Mouse (Mus musculus) hindbrain, embryonic 14.5 days (tissue): ENCODE data around the gene Bmp5. TPM values are rescaled to one million over a fixed set of nuclear protein-coding genes. Genes with fewer than 3 reads are reported as not detected.

Source experiments
- ATAC-seq: fragments of 200-750 bp; cut with Nextera tagmentation; 2 replicates; pipeline ENCODE4 v1.8.0; 2017; ENCODE audit warnings: moderate number of reproducible peaks, mild to moderate bottlenecking, moderate TSS enrichment, moderate library complexity; ENCODE audit not compliant: low FRiP score
- DNase-seq: peaks from one replicate; pipeline ENCODE4 v3.0.0-alpha.2; 2015; ENCODE audit warnings: low spot score
- H3K27ac ChIP-seq: fragments of 300-500 bp; sonication (generic); 2 replicates; pipeline ENCODE4 v1.5.1; 2014; ENCODE audit warnings: mild to moderate bottlenecking, moderate library complexity
- H3K27me3 ChIP-seq: fragments of 300-500 bp; sonication (generic); 2 replicates; pipeline ENCODE4 v1.6.1; 2014; ENCODE audit warnings: mild to moderate bottlenecking, low read length, mixed read lengths; ENCODE audit not compliant: control insufficient read depth, insufficient read depth
- H3K36me3 ChIP-seq: fragments of 300-500 bp; sonication (generic); replicated peaks from 2 replicates; pipeline ENCODE4 v1.6.1; 2014; ENCODE audit not compliant: control insufficient read depth, insufficient read depth
- H3K4me1 ChIP-seq: fragments of 300-500 bp; sonication (generic); replicated peaks from 2 replicates; pipeline ENCODE4 v1.6.1; 2014; ENCODE audit warnings: antibody characterized with exemption, low read length, mixed read lengths; ENCODE audit not compliant: control insufficient read depth, insufficient read depth
- H3K4me2 ChIP-seq: fragments of 300-500 bp; sonication (generic); replicated peaks from 2 replicates; pipeline ENCODE4 v1.6.1; 2014; ENCODE audit warnings: mild to moderate bottlenecking, moderate library complexity
- H3K4me3 ChIP-seq: fragments of 300-500 bp; sonication (generic); replicated peaks from 2 replicates; pipeline ENCODE4 v1.5.1; 2014; ENCODE audit warnings: mild to moderate bottlenecking, low read length
- H3K9ac ChIP-seq: fragments of 300-500 bp; sonication (generic); 2 replicates; pipeline ENCODE4 v1.6.1; 2014
- H3K9me3 ChIP-seq: fragments of 300-500 bp; sonication (generic); 2 replicates; pipeline ENCODE4 v1.6.1; 2016; ENCODE audit warnings: low read length; ENCODE audit not compliant: control insufficient read depth
- WGBS: fragments of 180-500 bp; shearing (Covaris S2); extraction: QIAGEN DNeasy Blood & Tissue Kit; methylation state at CpG from one replicate; pipeline ENCODE4 v1.1.7; 2014; 5-methylcytosine and 5-hydroxymethylcytosine counted together
- polyA plus RNA-seq: library from polyadenylated mRNA; unstranded; fragments of >200 nt; fragmentation: Nextera tagmentation; extraction: Ambion mirVana; gene quantifications from 2 replicates; pipeline ENCODE4 v1.2.1, GENCODE M21; 2014

Bmp5 gene
- polyA plus RNA-seq, 1 experiment from 2014 or later: 5.4 TPM

DNA sequence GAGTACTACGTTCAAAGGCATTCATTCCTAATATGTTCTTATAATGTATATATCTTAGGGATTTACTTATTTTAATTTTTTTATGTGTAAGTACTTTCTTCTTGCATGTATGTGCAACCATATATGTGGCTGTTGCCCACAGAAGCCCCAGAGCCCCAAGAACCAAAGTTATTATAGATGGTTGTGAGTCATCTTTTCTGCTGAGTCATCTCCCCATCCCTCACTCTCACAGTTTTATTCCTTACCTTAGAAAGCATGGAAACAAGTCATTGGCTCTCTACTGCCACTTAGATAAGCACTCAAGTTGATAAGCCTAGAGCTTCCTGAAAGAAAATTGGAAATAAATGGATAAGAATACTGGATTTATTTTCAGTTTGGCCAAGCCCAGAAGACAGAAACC lies 40.0 kb downstream of the Bmp5 start:
- 89% methylated on average over 1 of the region's 1 CpGs for whole genome bisulfite sequencing
- no peak overlapping the region for H3K4me2 ChIP-seq
- H3K27ac ChIP-seq: no peak overlapping the region
- no peak overlapping the region for H3K9ac ChIP-seq
- no peaks in the 10 kb centered on the region for H3K4me1 ChIP-seq
- no peaks in the 10 kb centered on the region for H3K36me3 ChIP-seq
- no peak overlapping the region for H3K4me3 ChIP-seq
- DNase-seq (no peak), ATAC-seq (no peak)
- no peaks in the 10 kb centered on the region for H3K27me3 ChIP-seq
- no peaks in the 10 kb centered on the region for H3K9me3 ChIP-seq

DNA sequence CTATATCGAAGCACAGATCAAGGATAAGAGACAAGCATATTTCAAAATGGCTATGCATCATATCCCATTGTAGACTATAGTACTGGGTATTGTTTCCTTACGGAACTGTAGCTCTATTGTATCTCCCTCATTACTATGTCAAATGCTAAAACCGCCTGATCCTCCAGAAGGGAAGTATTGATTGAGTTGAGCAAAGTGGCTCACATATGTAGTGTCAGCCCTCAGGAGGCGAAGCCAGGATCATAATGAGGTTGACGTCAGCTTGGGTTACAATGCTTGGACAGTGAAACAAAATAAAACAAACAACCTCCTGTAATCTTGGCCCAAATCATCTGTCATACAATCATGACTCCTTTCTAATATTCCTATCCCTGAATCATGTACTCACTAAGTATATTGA lies 43.2 kb downstream of the Bmp5 start:
- H3K4me3 ChIP-seq: no peak overlapping the region
- 86% methylated on average over 5 of the region's 5 CpGs for WGBS
- H3K27me3 ChIP-seq: no peaks in the 10 kb centered on the region
- H3K9me3 ChIP-seq: no peaks in the 10 kb centered on the region
- H3K9ac ChIP-seq: no peak overlapping the region
- no peak overlapping the region for H3K27ac ChIP-seq
- no peak for ATAC-seq
- DNase-seq: no peak
- no peak overlapping the region for H3K4me2 ChIP-seq
- H3K36me3 ChIP-seq: no peaks in the 10 kb centered on the region
- no peaks in the 10 kb centered on the region for H3K4me1 ChIP-seq

DNA sequence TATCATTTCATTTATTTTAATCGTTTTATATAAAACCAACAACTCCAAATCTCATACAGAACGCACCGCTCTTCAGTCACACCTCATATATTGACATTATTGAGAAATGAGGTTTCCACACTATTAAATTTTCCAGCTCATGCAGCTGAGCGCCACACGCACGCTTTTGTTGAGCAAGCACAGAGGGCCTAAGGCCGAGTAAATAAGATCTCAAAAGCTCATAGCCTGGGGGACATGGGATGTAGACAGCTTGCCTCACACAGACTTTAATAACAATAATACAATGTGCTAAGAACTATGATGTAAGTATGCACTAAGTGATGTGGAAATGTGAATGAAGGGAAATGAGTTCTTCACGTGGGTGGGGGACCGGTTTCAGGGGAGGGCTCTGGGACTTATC lies 57.3 kb downstream of the Bmp5 start:
- no peak overlapping the region for H3K4me3 ChIP-seq
- no peak overlapping the region for H3K4me2 ChIP-seq
- no peak overlapping the region for H3K27ac ChIP-seq
- no peak overlapping the region for H3K9ac ChIP-seq
- no peaks in the 10 kb centered on the region for H3K9me3 ChIP-seq
- ATAC-seq (no peak), DNase-seq (no peak)
- H3K36me3 ChIP-seq: no peaks in the 10 kb centered on the region
- 50% methylated on average over 9 of the region's 9 CpGs for WGBS
- no peaks in the 10 kb centered on the region for H3K27me3 ChIP-seq
- no peaks in the 10 kb centered on the region for H3K4me1 ChIP-seq

- Histone ChIP-seq H3K27me3 (no peaks in the 10 kb centered on the region), H3K9me3 (no peaks in the 10 kb centered on the region), H3K36me3 (no peaks in the 10 kb centered on the region), H3K9ac (no peak overlapping the region), H3K27ac (no peak overlapping the region), H3K4me1 (no peaks in the 10 kb centered on the region), H3K4me2 (no peak overlapping the region), H3K4me3 (no peak overlapping the region)
- no peak for DNase-seq
- whole genome bisulfite sequencing: 78% methylated on average over 5 of the region's 5 CpGs
- no peak for ATAC-seq
Measured at GRCm38 (mm10) chr9:75833189-75833732, 58.1 kb downstream of the Bmp5 start.

GRCm38 (mm10) chr9:75839450-75839849 lies 64.3 kb downstream of the Bmp5 start:
- Histone ChIP-seq H3K4me1 (no peaks in the 10 kb centered on the region), H3K4me2 (no peak overlapping the region), H3K27ac (no peak overlapping the region), H3K27me3 (no peaks in the 10 kb centered on the region), H3K9ac (no peak overlapping the region), H3K9me3 (no peaks in the 10 kb centered on the region), H3K36me3 (no peaks in the 10 kb centered on the region), H3K4me3 (no peak overlapping the region)
- 42% methylated on average over 3 of the region's 3 CpGs for WGBS
- DNase-seq (no peak), ATAC-seq (no peak)

- H3K9ac ChIP-seq: no peak overlapping the region
- H3K4me1 ChIP-seq: no peaks in the 10 kb centered on the region
- ATAC-seq (no peak), DNase-seq (no peak)
- H3K4me3 ChIP-seq: no peak overlapping the region
- 90% methylated on average over 6 of the region's 6 CpGs for WGBS
- H3K9me3 ChIP-seq: no peaks in the 10 kb centered on the region
- no peak overlapping the region for H3K27ac ChIP-seq
- H3K27me3 ChIP-seq: no peaks in the 10 kb centered on the region
- no peaks in the 10 kb centered on the region for H3K36me3 ChIP-seq
- H3K4me2 ChIP-seq: no peak overlapping the region
Measured at GRCm38 (mm10) chr9:75840841-75841240, 65.7 kb downstream of the Bmp5 start.

GRCm38 (mm10) chr9:75846010-75846409 lies 70.8 kb downstream of the Bmp5 start:
- no peak for DNase-seq
- H3K9ac ChIP-seq: no peak overlapping the region
- no peak overlapping the region for H3K27ac ChIP-seq
- no peak for ATAC-seq
- H3K36me3 ChIP-seq: no peaks in the 10 kb centered on the region
- H3K4me1 ChIP-seq: no peaks in the 10 kb centered on the region
- H3K4me3 ChIP-seq: no peak overlapping the region
- no peaks in the 10 kb centered on the region for H3K27me3 ChIP-seq
- H3K4me2 ChIP-seq: no peak overlapping the region
- H3K9me3 ChIP-seq: no peaks in the 10 kb centered on the region

GRCm38 (mm10) chr9:75850670-75851228 lies 75.6 kb downstream of the Bmp5 start:
- 54% methylated on average over 5 of the region's 5 CpGs for WGBS

DNA sequence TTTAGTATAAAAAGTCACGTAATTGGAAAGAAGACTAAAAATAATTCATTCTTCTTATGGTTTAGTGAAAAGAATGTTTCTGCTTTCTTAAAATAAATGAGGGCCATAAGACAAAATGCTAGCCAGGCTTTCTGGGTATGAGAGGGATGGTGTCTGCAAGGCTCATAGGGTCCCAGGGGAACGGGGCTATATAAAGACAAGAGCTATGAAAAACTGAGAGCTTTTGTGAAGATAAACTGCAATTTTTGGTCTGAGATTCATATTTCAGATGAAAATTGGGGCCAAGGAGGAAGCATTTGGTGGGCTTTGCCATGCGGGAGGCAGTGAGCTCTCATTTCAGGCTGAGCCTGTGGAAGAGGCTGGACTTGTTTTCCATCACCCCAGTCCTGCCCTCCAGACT lies 83.0 kb downstream of the Bmp5 start:
- H3K36me3 ChIP-seq: no peaks in the 10 kb centered on the region
- no peaks in the 10 kb centered on the region for H3K27me3 ChIP-seq
- ATAC-seq (no peak), DNase-seq (no peak)
- no peaks in the 10 kb centered on the region for H3K9me3 ChIP-seq
- no peak overlapping the region for H3K27ac ChIP-seq
- no peak overlapping the region for H3K9ac ChIP-seq
- no peak overlapping the region for H3K4me3 ChIP-seq
- no peak overlapping the region for H3K4me2 ChIP-seq
- H3K4me1 ChIP-seq: no peaks in the 10 kb centered on the region
- WGBS: 95% methylated on average over 3 of the region's 3 CpGs

More at GRCm38 (mm10) chr9:75850670-75851228, 75.6 kb downstream of the Bmp5 start:
- Histone ChIP-seq H3K4me2 (no peak overlapping the region), H3K27me3 (no peaks in the 10 kb centered on the region), H3K4me1 (no peaks in the 10 kb centered on the region), H3K27ac (no peak overlapping the region), H3K9ac (no peak overlapping the region), H3K36me3 (no peaks in the 10 kb centered on the region), H3K9me3 (no peaks in the 10 kb centered on the region), H3K4me3 (no peak overlapping the region)
- ATAC-seq (no peak), DNase-seq (no peak)

- Histone ChIP-seq H3K9me3 (no peaks in the 10 kb centered on the region), H3K4me3 (no peak overlapping the region), H3K27me3 (no peaks in the 10 kb centered on the region), H3K4me1 (no peaks in the 10 kb centered on the region), H3K4me2 (no peak overlapping the region), H3K27ac (no peak overlapping the region), H3K36me3 (no peaks in the 10 kb centered on the region), H3K9ac (no peak overlapping the region)
- WGBS: 84% methylated on average over 2 of the region's 2 CpGs
- ATAC-seq (no peak), DNase-seq (no peak)
Measured at GRCm38 (mm10) chr9:75858939-75859338, 83.8 kb downstream of the Bmp5 start.
